Mouse (Mus musculus) intestine, embryonic 16.5 days (tissue): Measurements from ENCODE around the gene Ptpn12. TPM values are rescaled to one million over a fixed set of nuclear protein-coding genes. Genes with fewer than 3 reads are reported as not detected.

Experiments used
- ATAC-seq: fragments of 200-750 bp; cut with Nextera tagmentation; 2 replicates; pipeline ENCODE4 v1.8.0; 2017; ENCODE audit warnings: moderate TSS enrichment, moderate library complexity
- H3K27ac ChIP-seq: fragments of 300-500 bp; sonication (generic); 2 replicates; pipeline ENCODE4 v1.5.1; 2014; ENCODE audit warnings: mild to moderate bottlenecking, low read length
- H3K27me3 ChIP-seq: fragments of 300-500 bp; sonication (generic); replicated peaks from 2 replicates; pipeline ENCODE4 v1.6.1; 2014; ENCODE audit warnings: low read length, control low read depth, mixed read lengths; ENCODE audit not compliant: control insufficient read depth, insufficient read depth
- H3K36me3 ChIP-seq: fragments of 300-500 bp; sonication (generic); 2 replicates; pipeline ENCODE4 v1.6.1; 2014; ENCODE audit warnings: low read length, control low read depth; ENCODE audit not compliant: control insufficient read depth, insufficient read depth
- H3K4me1 ChIP-seq: fragments of 300-500 bp; sonication (generic); 2 replicates; pipeline ENCODE4 v1.6.1; 2014; ENCODE audit warnings: low read length, control low read depth, mixed read lengths; ENCODE audit not compliant: control insufficient read depth, insufficient read depth
- H3K4me2 ChIP-seq: fragments of 300-500 bp; sonication (generic); 2 replicates; pipeline ENCODE4 v1.6.1; 2014; ENCODE audit warnings: low read depth, low read length, control low read depth
- H3K4me3 ChIP-seq: fragments of 300-500 bp; sonication (generic); 2 replicates; pipeline ENCODE4 v1.5.1; 2014; ENCODE audit warnings: mild to moderate bottlenecking, low read length
- H3K9ac ChIP-seq: fragments of 300-500 bp; sonication (generic); 2 replicates; pipeline ENCODE4 v1.6.1; 2014; ENCODE audit warnings: low read depth, low read length
- H3K9me3 ChIP-seq: fragments of 300-500 bp; sonication (generic); 2 replicates; pipeline ENCODE4 v1.6.1; 2016; ENCODE audit warnings: low read length, control low read depth; ENCODE audit not compliant: control insufficient read depth
- WGBS: fragments of 180-500 bp; shearing (Covaris S2); extraction: QIAGEN DNeasy Blood & Tissue Kit; methylation state at CpG from one replicate; pipeline ENCODE4 v1.1.7; 2014; 5-methylcytosine and 5-hydroxymethylcytosine counted together
- polyA plus RNA-seq: library from polyadenylated mRNA; unstranded; fragments of >200 nt; fragmentation: Nextera tagmentation; extraction: Ambion mirVana; gene quantifications from 2 replicates; pipeline ENCODE4 v1.2.1, GENCODE M21; 2015

Ptpn12 gene
- polyA plus RNA-seq, 1 experiment from 2014 or later, result 10.6 TPM

- H3K27ac ChIP-seq, result no peak overlapping the region
- no peaks in the 10 kb centered on the region for H3K9me3 ChIP-seq
- no peaks in the 10 kb centered on the region for H3K36me3 ChIP-seq
- no peak overlapping the region for H3K4me3 ChIP-seq
- no peak overlapping the region for H3K4me2 ChIP-seq
- peaks cover 14% of the 10 kb centered on the region for H3K4me1 ChIP-seq
- 72% methylated on average over 6 of the region's 6 CpGs for WGBS
- no peaks in the 10 kb centered on the region for H3K27me3 ChIP-seq
- H3K9ac ChIP-seq, result no peak overlapping the region
- ATAC-seq, result no peak
Observed at GRCm38 (mm10) chr5:21050061-21050769, 5.5 kb downstream of the Ptpn12 start.

GRCm38 (mm10) chr5:21049006-21049405 is 6.7 kb downstream of the Ptpn12 start:
- Histone ChIP-seq H3K4me3 (no peak overlapping the region), H3K4me2 (no peak overlapping the region), H3K9me3 (no peaks in the 10 kb centered on the region), H3K9ac (no peak overlapping the region), H3K27me3 (no peaks in the 10 kb centered on the region), H3K4me1 (peaks cover 14% of the 10 kb centered on the region), H3K27ac (no peak overlapping the region), H3K36me3 (no peaks in the 10 kb centered on the region)
- no peak for ATAC-seq
- WGBS, result 73% methylated on average over 4 of the region's 4 CpGs

GRCm38 (mm10) chr5:21047114-21047513 is 8.6 kb downstream of the Ptpn12 start:
- H3K4me3 ChIP-seq, result no peak overlapping the region
- no peaks in the 10 kb centered on the region for H3K27me3 ChIP-seq
- H3K9me3 ChIP-seq, result no peaks in the 10 kb centered on the region
- H3K9ac ChIP-seq, result no peak overlapping the region
- peaks cover 10% of the 10 kb centered on the region for H3K4me1 ChIP-seq
- no peak for ATAC-seq
- no peak overlapping the region for H3K27ac ChIP-seq
- no peaks in the 10 kb centered on the region for H3K36me3 ChIP-seq
- no peak overlapping the region for H3K4me2 ChIP-seq
- WGBS, result 92% methylated on average over 4 of the region's 4 CpGs

- H3K9ac ChIP-seq, result no peak overlapping the region
- H3K27ac ChIP-seq, result no peak overlapping the region
- 85% methylated on average over 7 of the region's 7 CpGs for WGBS
- H3K9me3 ChIP-seq, result no peaks in the 10 kb centered on the region
- ATAC-seq, result no peak
- H3K4me1 ChIP-seq, result peaks cover 7% of the 10 kb centered on the region; the same call in 1 of the 2 replicates
- no peaks in the 10 kb centered on the region for H3K27me3 ChIP-seq
- H3K4me3 ChIP-seq, result no peak overlapping the region
- H3K36me3 ChIP-seq, result no peaks in the 10 kb centered on the region
- H3K4me2 ChIP-seq, result no peak overlapping the region
Observed at GRCm38 (mm10) chr5:21046150-21047048, 9.3 kb downstream of the Ptpn12 start.

- H3K9me3 ChIP-seq, result no peaks in the 10 kb centered on the region
- H3K27ac ChIP-seq, result no peak overlapping the region
- no peak overlapping the region for H3K4me2 ChIP-seq
- H3K9ac ChIP-seq, result no peak overlapping the region
- no peak for ATAC-seq
- H3K4me3 ChIP-seq, result no peak overlapping the region
- no peaks in the 10 kb centered on the region for H3K27me3 ChIP-seq
- no peaks in the 10 kb centered on the region for H3K36me3 ChIP-seq
- H3K4me1 ChIP-seq, result peaks cover 4% of the 10 kb centered on the region; the same call in 1 of the 2 replicates
- 81% methylated on average over 2 of the region's 2 CpGs for WGBS
Observed at GRCm38 (mm10) chr5:21045462-21045861, 10.2 kb downstream of the Ptpn12 start.

- Histone ChIP-seq H3K4me1 (peaks cover 6% of the 10 kb centered on the region; the same call in 1 of the 2 replicates), H3K36me3 (no peaks in the 10 kb centered on the region), H3K4me2 (no peak overlapping the region), H3K27me3 (no peaks in the 10 kb centered on the region), H3K4me3 (no peak overlapping the region), H3K9ac (no peak overlapping the region), H3K9me3 (no peaks in the 10 kb centered on the region), H3K27ac (no peak overlapping the region)
- WGBS, result 86% methylated on average over 5 of the region's 5 CpGs
- no peak for ATAC-seq
Observed at GRCm38 (mm10) chr5:21038100-21038499, 17.6 kb downstream of the Ptpn12 start.

- Histone ChIP-seq H3K27me3 (no peaks in the 10 kb centered on the region), H3K9ac (no peak overlapping the region), H3K4me1 (peaks cover 7% of the 10 kb centered on the region; the same call in 1 of the 2 replicates), H3K27ac (no peak overlapping the region), H3K4me3 (no peak overlapping the region), H3K36me3 (no peaks in the 10 kb centered on the region), H3K9me3 (no peaks in the 10 kb centered on the region), H3K4me2 (no peak overlapping the region)
- ATAC-seq, result no peak
- 68% methylated on average over 7 of the region's 7 CpGs for WGBS
Observed at GRCm38 (mm10) chr5:21035689-21036480, 19.8 kb downstream of the Ptpn12 start.

GRCm38 (mm10) chr5:21034388-21034966 is 21.2 kb downstream of the Ptpn12 start:
- no peak overlapping the region for H3K9ac ChIP-seq
- WGBS, result 42% methylated on average over 6 of the region's 6 CpGs
- H3K4me1 ChIP-seq, result peaks cover 8% of the 10 kb centered on the region; the same call in 1 of the 2 replicates
- no peak overlapping the region for H3K4me2 ChIP-seq
- H3K4me3 ChIP-seq, result no peak overlapping the region
- no peak overlapping the region for H3K27ac ChIP-seq
- H3K36me3 ChIP-seq, result no peaks in the 10 kb centered on the region
- no peaks in the 10 kb centered on the region for H3K27me3 ChIP-seq
- peak; percentile 33; the same call in 1 of the 2 replicates for ATAC-seq
- H3K9me3 ChIP-seq, result no peaks in the 10 kb centered on the region
